Mouse (Mus musculus) right cerebral cortex, postnatal 10 days (tissue): ENCODE measurements around the gene Tmem88.

Experiments
- DNase-seq, 2 experiments: peaks; one replicate each; pipeline ENCODE4 v3.0.0; 2021; ENCODE audit warnings: low spot score in 2 of 2

Gene Tmem88

DNA sequence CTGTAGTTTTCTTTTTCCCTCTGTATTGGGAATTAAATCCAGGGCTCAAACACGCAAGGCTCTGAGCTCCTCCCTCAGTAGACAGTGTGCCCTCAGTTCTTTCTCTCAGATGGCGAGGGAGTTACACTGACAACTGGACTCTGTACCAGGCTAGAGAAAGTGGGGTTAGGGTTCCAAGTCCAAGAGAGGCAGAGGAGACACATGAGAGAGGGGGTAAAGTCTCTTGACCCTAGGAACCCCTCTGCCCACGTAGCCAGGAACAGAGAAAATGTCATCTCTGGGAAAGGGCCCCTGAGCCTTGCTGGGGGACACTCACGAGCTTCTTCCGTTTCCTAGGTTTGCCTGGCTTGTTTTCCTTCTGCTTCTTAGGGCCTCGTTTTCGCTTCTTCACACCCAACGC lies 33.7 kb downstream of the Tmem88 start:
- DNase-seq: no peak

DNA sequence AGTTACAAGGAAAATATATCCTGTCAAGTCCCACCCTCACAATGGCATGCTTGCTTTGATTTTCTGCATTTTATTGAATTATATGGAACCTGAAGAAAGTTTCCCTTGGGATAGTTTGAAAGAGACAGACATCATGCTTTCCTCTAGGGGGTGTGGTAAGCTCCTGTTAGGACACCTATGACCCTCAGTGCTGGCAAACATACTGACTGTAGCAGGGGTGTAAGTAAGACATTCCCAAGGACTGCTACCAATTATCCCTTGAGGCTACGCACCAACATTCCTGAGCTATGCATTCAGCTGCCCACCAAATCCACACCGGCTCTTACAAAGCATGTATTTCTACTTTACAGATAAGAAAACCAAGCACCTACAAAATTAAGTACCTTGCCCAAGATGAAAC lies 35.6 kb downstream of the Tmem88 start:
- DNase-seq: no peak

DNA sequence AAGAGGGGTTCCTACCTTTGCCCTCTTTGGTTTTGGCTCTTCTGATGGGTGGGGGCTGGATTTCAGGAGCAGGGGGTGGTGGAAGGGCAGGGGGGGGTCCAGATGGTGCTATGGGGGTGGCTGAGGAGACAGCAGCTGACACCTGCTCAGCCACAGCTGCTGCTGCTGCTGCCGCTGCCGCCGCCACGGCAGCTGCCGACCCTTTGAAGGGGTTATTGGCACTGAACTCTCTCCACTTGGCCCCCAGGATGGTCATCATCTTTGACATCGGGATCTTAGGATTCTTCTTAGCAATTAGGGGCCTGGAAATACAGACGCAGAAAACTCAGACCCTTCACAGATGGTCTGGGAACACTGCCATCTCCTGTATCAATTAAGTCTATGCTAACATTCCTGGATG lies 36.0 kb downstream of the Tmem88 start:
- DNase-seq: no peak

DNA sequence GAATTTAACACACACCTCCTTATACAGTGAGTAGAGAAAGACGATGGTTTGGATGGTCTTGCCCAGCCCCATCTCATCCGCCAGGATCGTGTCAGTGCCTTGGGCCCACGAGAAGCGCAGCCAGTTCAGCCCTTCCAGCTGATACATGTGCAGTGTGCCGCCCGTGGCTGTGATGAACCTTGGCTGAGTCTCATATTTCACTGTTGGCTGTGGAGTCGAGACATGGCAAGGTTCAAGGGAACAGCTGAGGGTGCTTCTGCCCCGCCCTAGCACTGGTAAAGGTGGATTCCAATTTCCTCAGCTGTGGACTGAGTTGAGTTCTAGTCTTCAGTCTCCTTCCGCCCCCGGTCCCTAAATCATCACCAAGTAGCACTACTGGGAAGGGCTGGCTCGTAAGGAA lies 40.3 kb downstream of the Tmem88 start:
- no peak for DNase-seq

DNA sequence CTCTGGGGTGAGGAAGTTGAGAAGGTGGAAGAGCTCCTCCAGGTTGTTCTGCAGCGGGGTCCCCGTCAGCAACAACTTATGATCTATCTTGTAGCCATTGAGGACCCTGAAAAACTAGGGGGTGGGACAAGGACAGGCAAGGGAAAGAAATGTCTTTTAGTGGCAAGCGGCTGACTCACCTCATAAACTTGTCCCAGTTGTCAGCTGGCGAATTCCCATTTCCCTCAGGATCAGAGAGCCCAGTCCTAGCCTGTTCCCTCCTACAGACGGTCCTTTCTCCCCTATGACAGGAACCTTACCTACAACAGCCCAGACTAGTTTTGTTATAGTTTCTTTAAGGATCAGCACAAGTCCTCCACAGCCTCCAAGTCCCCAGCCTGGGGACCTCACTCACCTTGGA lies 41.5 kb downstream of the Tmem88 start:
- DNase-seq: no peak
